Mouse (Mus musculus): Measurements from ENCODE around the gene Senp8. TPM values are rescaled to one million over a fixed set of nuclear protein-coding genes. Genes with fewer than 3 reads are reported as not detected.

Senp8 gene
- polyA plus RNA-seq, 1 experiment from 2014 or later: 13.5 TPM

GRCm38 (mm10) chr9:59701094-59701493 is 49.4 kb downstream of the Senp8 start:
- no peak for ATAC-seq (ENCODE audit: low read depth)
- H3K4me3 ChIP-seq (ENCODE audit: low read depth, low read length): no peak overlapping the region
- H3K9me3 ChIP-seq (ENCODE audit: control insufficient read depth, low read length): no peaks in the 10 kb centered on the region
- no peaks in the 10 kb centered on the region for H3K36me3 ChIP-seq (ENCODE audit: control insufficient read depth, insufficient read depth, low read length)
- H3K4me1 ChIP-seq (ENCODE audit: control insufficient read depth, insufficient read depth, low read length): no peaks in the 10 kb centered on the region
- H3K27ac ChIP-seq (ENCODE audit: low read depth, low read length): no peak overlapping the region
- H3K27me3 ChIP-seq (ENCODE audit: control insufficient read depth, insufficient read depth, low read length): no peaks in the 10 kb centered on the region
- H3K9ac ChIP-seq (replicated peaks; ENCODE audit: low read depth, low read length): no peak overlapping the region
- WGBS: 85% methylated on average over 7 of the region's 7 CpGs
- H3K4me2 ChIP-seq (ENCODE audit: low read depth, low read length): no peak overlapping the region

GRCm38 (mm10) chr9:59696381-59696780 is 54.1 kb downstream of the Senp8 start:
- H3K27me3 ChIP-seq (ENCODE audit: control insufficient read depth, insufficient read depth, low read length): no peaks in the 10 kb centered on the region
- peaks cover 5% of the 10 kb centered on the region; the same call in 1 of the 2 replicates for H3K4me1 ChIP-seq (ENCODE audit: control insufficient read depth, insufficient read depth, low read length)
- no peak overlapping the region for H3K4me3 ChIP-seq (ENCODE audit: low read depth, low read length)
- no peaks in the 10 kb centered on the region for H3K9me3 ChIP-seq (ENCODE audit: control insufficient read depth, low read length)
- WGBS: 89% methylated on average over 3 of the region's 3 CpGs
- no peak overlapping the region for H3K27ac ChIP-seq (ENCODE audit: low read depth, low read length)
- no peak overlapping the region for H3K4me2 ChIP-seq (ENCODE audit: low read depth, low read length)
- ATAC-seq (ENCODE audit: low read depth): no peak
- no peaks in the 10 kb centered on the region for H3K36me3 ChIP-seq (ENCODE audit: control insufficient read depth, insufficient read depth, low read length)
- no peak overlapping the region for H3K9ac ChIP-seq (replicated peaks; ENCODE audit: low read depth, low read length)

- no peak overlapping the region for H3K9ac ChIP-seq (replicated peaks; ENCODE audit: low read depth, low read length)
- peaks cover 5% of the 10 kb centered on the region; the same call in 1 of the 2 replicates for H3K4me1 ChIP-seq (ENCODE audit: control insufficient read depth, insufficient read depth, low read length)
- H3K4me2 ChIP-seq (ENCODE audit: low read depth, low read length): no peak overlapping the region
- WGBS: 42% methylated on average over 3 of the region's 3 CpGs
- H3K27me3 ChIP-seq (ENCODE audit: control insufficient read depth, insufficient read depth, low read length): no peaks in the 10 kb centered on the region
- ATAC-seq (ENCODE audit: low read depth): no peak
- H3K9me3 ChIP-seq (ENCODE audit: control insufficient read depth, low read length): no peaks in the 10 kb centered on the region
- no peaks in the 10 kb centered on the region for H3K36me3 ChIP-seq (ENCODE audit: control insufficient read depth, insufficient read depth, low read length)
- no peak overlapping the region for H3K4me3 ChIP-seq (ENCODE audit: low read depth, low read length)
- H3K27ac ChIP-seq (ENCODE audit: low read depth, low read length): no peak overlapping the region
These were observed 55.1 kb downstream of the Senp8 start for GRCm38 (mm10) chr9:59695451-59695813.

GRCm38 (mm10) chr9:59694571-59695450 is 55.7 kb downstream of the Senp8 start:
- Histone ChIP-seq H3K9me3 (ENCODE audit: control insufficient read depth, low read length) (no peaks in the 10 kb centered on the region), H3K4me2 (ENCODE audit: low read depth, low read length) (no peak overlapping the region), H3K9ac (replicated peaks; ENCODE audit: low read depth, low read length) (no peak overlapping the region), H3K27ac (ENCODE audit: low read depth, low read length) (no peak overlapping the region), H3K4me1 (ENCODE audit: control insufficient read depth, insufficient read depth, low read length) (peaks cover 5% of the 10 kb centered on the region; the same call in 1 of the 2 replicates), H3K27me3 (ENCODE audit: control insufficient read depth, insufficient read depth, low read length) (no peaks in the 10 kb centered on the region), H3K36me3 (ENCODE audit: control insufficient read depth, insufficient read depth, low read length) (no peaks in the 10 kb centered on the region), H3K4me3 (ENCODE audit: low read depth, low read length) (no peak overlapping the region)
- ATAC-seq (ENCODE audit: low read depth): no peak
- 61% methylated on average over 16 of the region's 16 CpGs for WGBS

GRCm38 (mm10) chr9:59692145-59692544 is 58.4 kb downstream of the Senp8 start:
- no peaks in the 10 kb centered on the region for H3K27me3 ChIP-seq (ENCODE audit: control insufficient read depth, insufficient read depth, low read length)
- H3K9me3 ChIP-seq (ENCODE audit: control insufficient read depth, low read length): no peaks in the 10 kb centered on the region
- H3K4me1 ChIP-seq (ENCODE audit: control insufficient read depth, insufficient read depth, low read length): peaks cover 5% of the 10 kb centered on the region; the same call in 1 of the 2 replicates
- H3K9ac ChIP-seq (replicated peaks; ENCODE audit: low read depth, low read length): 0 out of 2 replicates have a peak overlapping the region, but pooled peaks have one; percentile 32
- 35% methylated on average over 9 of the region's 9 CpGs for WGBS
- peak; percentile 81 for ATAC-seq (ENCODE audit: low read depth)
- peak overlapping the region; percentile 12 for H3K4me3 ChIP-seq (ENCODE audit: low read depth, low read length)
- H3K36me3 ChIP-seq (ENCODE audit: control insufficient read depth, insufficient read depth, low read length): no peaks in the 10 kb centered on the region
- H3K27ac ChIP-seq (ENCODE audit: low read depth, low read length): peak overlapping the region; percentile 34; the same call in 1 of the 2 replicates
- peak overlapping the region; percentile 42 for H3K4me2 ChIP-seq (ENCODE audit: low read depth, low read length)

GRCm38 (mm10) chr9:59691635-59692094 is 58.8 kb downstream of the Senp8 start:
- ATAC-seq (ENCODE audit: low read depth): peak; percentile 90
- H3K9ac ChIP-seq (replicated peaks; ENCODE audit: low read depth, low read length): 0 out of 2 replicates have a peak overlapping the region, but pooled peaks have one; percentile 32
- H3K4me3 ChIP-seq (ENCODE audit: low read depth, low read length): peak overlapping the region; percentile 12
- H3K9me3 ChIP-seq (ENCODE audit: control insufficient read depth, low read length): no peaks in the 10 kb centered on the region
- 3% methylated on average over 23 of the region's 23 CpGs for WGBS
- H3K27ac ChIP-seq (ENCODE audit: low read depth, low read length): 0 out of 2 replicates have a peak overlapping the region, but pooled peaks have one; percentile 24
- peaks cover 5% of the 10 kb centered on the region; the same call in 1 of the 2 replicates for H3K4me1 ChIP-seq (ENCODE audit: control insufficient read depth, insufficient read depth, low read length)
- peak overlapping the region; percentile 42 for H3K4me2 ChIP-seq (ENCODE audit: low read depth, low read length)
- no peaks in the 10 kb centered on the region for H3K27me3 ChIP-seq (ENCODE audit: control insufficient read depth, insufficient read depth, low read length)
- no peaks in the 10 kb centered on the region for H3K36me3 ChIP-seq (ENCODE audit: control insufficient read depth, insufficient read depth, low read length)

GRCm38 (mm10) chr9:59687416-59688046 is 63.0 kb downstream of the Senp8 start:
- 48% methylated on average over 6 of the region's 6 CpGs for WGBS
- Histone ChIP-seq H3K36me3 (ENCODE audit: control insufficient read depth, insufficient read depth, low read length) (no peaks in the 10 kb centered on the region), H3K9me3 (ENCODE audit: control insufficient read depth, low read length) (no peaks in the 10 kb centered on the region), H3K27me3 (ENCODE audit: control insufficient read depth, insufficient read depth, low read length) (no peaks in the 10 kb centered on the region), H3K27ac (ENCODE audit: low read depth, low read length) (no peak overlapping the region), H3K9ac (replicated peaks; ENCODE audit: low read depth, low read length) (no peak overlapping the region), H3K4me1 (ENCODE audit: control insufficient read depth, insufficient read depth, low read length) (peaks cover 5% of the 10 kb centered on the region; the same call in 1 of the 2 replicates), H3K4me2 (ENCODE audit: low read depth, low read length) (no peak overlapping the region), H3K4me3 (ENCODE audit: low read depth, low read length) (no peak overlapping the region)
- ATAC-seq (ENCODE audit: low read depth): no peak

All from neural tube, embryonic 14.5 days (tissue).